In the genomic region with DNA sequence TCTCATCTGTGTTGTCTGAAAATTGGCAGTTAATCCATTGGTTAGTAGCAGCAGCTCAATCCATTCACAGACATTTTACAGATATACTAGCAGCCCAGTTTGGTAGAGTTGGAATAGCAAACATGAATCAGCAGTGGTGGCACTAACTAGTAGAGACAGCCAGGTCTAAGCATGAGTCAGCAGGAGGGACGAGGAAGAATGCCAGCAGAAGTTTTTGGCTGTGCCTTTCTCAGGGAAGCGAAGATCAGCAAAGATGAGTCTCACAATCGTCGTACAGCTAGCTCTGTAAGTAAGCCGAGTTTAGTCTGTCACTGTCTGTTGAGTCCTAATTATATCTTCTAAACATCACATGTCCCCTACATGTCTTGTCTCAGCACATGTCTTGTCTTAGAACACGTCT, we compare ENCODE assay signal across 35 mouse cellular contexts. TPM values are rescaled to one million over a fixed set of nuclear protein-coding genes. Genes with fewer than 3 reads are reported as not detected.
DNase-seq lines count a peak whose midpoint lies in the region; ATAC-seq lines count a peak whose summit lies in the region.
"Had no signal": no experiment of that assay in that cellular context is flagged by ENCODE, and none has a peak within 500 bp of the region (broad histone marks: within the 10 kb centered on the region; RNA-seq: fewer than 3 reads in every experiment).

No protein-coding gene starts in this region.

- no peak overlapping the region for H3K9ac ChIP-seq in hindbrain, embryonic 12.5 days
- H3K9ac ChIP-seq: embryonic facial prominence, embryonic 15.5 days; heart, embryonic 12.5 days; hindbrain, embryonic 14.5 days; kidney, embryonic 15.5 days; limb, embryonic 13.5 days; liver, embryonic 12.5 days; midbrain, embryonic 12.5 days; neural tube, embryonic 12.5 days had no signal

- WGBS in hindbrain, embryonic 12.5 days, result 90% methylated on average over 6 of the region's 6 CpGs
- WGBS in limb, embryonic 10.5 days, result 90% methylated on average over 6 of the region's 6 CpGs

- no peak overlapping the region for H3K4me2 ChIP-seq in hindbrain, embryonic 12.5 days (replicated peaks)
- H3K4me2 ChIP-seq: embryonic facial prominence, embryonic 15.5 days; heart, embryonic 12.5 days; hindbrain, embryonic 14.5 days; kidney, embryonic 15.5 days; limb, embryonic 13.5 days; liver, embryonic 12.5 days; midbrain, embryonic 12.5 days; neural tube, embryonic 12.5 days had no signal

- no peak overlapping the region for H3K27ac ChIP-seq in hindbrain, embryonic 12.5 days
- H3K27ac ChIP-seq in limb, embryonic 10.5 days, result no peak overlapping the region
- H3K27ac ChIP-seq: embryonic facial prominence, embryonic 10.5 days; embryonic facial prominence, embryonic 15.5 days; heart, adult 2 months; hindbrain, embryonic 14.5 days; kidney, embryonic 15.5 days; limb, embryonic 13.5 days; liver, embryonic 12.5 days; midbrain, embryonic 12.5 days; neural tube, embryonic 12.5 days; stomach, postnatal 0 days had no signal

- peak; percentile 70 for ATAC-seq in frontal cortex, adult (ENCODE audit: low TSS enrichment)
- ATAC-seq in hindbrain, embryonic 12.5 days (ENCODE audit: low FRiP score), result no peak
- ATAC-seq: forebrain, embryonic 14.5 days; intestine, postnatal 0 days; liver, embryonic 12.5 days; lung, postnatal 0 days had no signal

- H3K9me3 ChIP-seq in hindbrain, embryonic 12.5 days (replicated peaks), result no peaks in the 10 kb centered on the region
- H3K9me3 ChIP-seq in limb, embryonic 10.5 days (replicated peaks), result no peaks in the 10 kb centered on the region
- H3K9me3 ChIP-seq: embryonic facial prominence, embryonic 10.5 days; embryonic facial prominence, embryonic 15.5 days; kidney, embryonic 15.5 days; limb, embryonic 13.5 days; liver, embryonic 12.5 days; midbrain, embryonic 12.5 days; neural tube, embryonic 12.5 days had no signal

- H3K36me3 ChIP-seq in hindbrain, embryonic 12.5 days, result no peaks in the 10 kb centered on the region
- no peaks in the 10 kb centered on the region for H3K36me3 ChIP-seq in limb, embryonic 10.5 days
- H3K36me3 ChIP-seq: embryonic facial prominence, embryonic 10.5 days; embryonic facial prominence, embryonic 15.5 days; heart, embryonic 12.5 days; kidney, embryonic 15.5 days; limb, embryonic 13.5 days; liver, embryonic 12.5 days; midbrain, embryonic 12.5 days; neural tube, embryonic 12.5 days had no signal

- DNase-seq in frontal cortex, postnatal 25 days (ENCODE audit: low spot score in 2 of 2), result no peak
- peak; percentile 14 to 27 for DNase-seq in left cerebral cortex, postnatal 36 days (ENCODE audit: low spot score in 2 of 2)
- no peak for DNase-seq in left cerebral cortex, adult 11 months (ENCODE audit: low spot score)
- DNase-seq in Muller cell, postnatal 12 days (ENCODE audit: inconsistent ontology term), result peak; percentile 2
- DNase-seq in right cerebral cortex, postnatal 25 days, result peak; percentile 18
- no peak for DNase-seq in limb, embryonic 10.5 days (ENCODE audit: low spot score)
- DNase-seq: B cell, adult 2 months; cerebellum, adult 2 months; gastrocnemius, postnatal 14 days; heart, adult 2 months; heart, postnatal 4 days; kidney, postnatal 25 days; lung, adult 18-20 months; lung, postnatal 4 days; thymus, adult 2 months had no signal

- H3K4me1 ChIP-seq in hindbrain, embryonic 12.5 days, result no peaks in the 10 kb centered on the region
- no peaks in the 10 kb centered on the region for H3K4me1 ChIP-seq in limb, embryonic 10.5 days
- H3K4me1 ChIP-seq: embryonic facial prominence, embryonic 10.5 days; embryonic facial prominence, embryonic 15.5 days; heart, embryonic 12.5 days; kidney, embryonic 15.5 days; limb, embryonic 13.5 days; liver, embryonic 12.5 days; midbrain, embryonic 12.5 days; neural tube, embryonic 12.5 days had no signal

- H3K4me3 ChIP-seq in hindbrain, embryonic 12.5 days, result no peak overlapping the region
- no peak overlapping the region for H3K4me3 ChIP-seq in limb, embryonic 10.5 days
- H3K4me3 ChIP-seq: embryonic facial prominence, embryonic 10.5 days; embryonic facial prominence, embryonic 15.5 days; heart, adult 2 months; heart, embryonic 12.5 days; kidney, embryonic 15.5 days; limb, embryonic 13.5 days; liver, embryonic 12.5 days; megakaryocyte, embryonic 14.5 days; midbrain, embryonic 12.5 days; myocyte; neural tube, embryonic 12.5 days had no signal

- H3K27me3 ChIP-seq in hindbrain, embryonic 12.5 days, result no peaks in the 10 kb centered on the region
- no peaks in the 10 kb centered on the region for H3K27me3 ChIP-seq in limb, embryonic 10.5 days (ENCODE audit: low read depth, poor library complexity, severe bottlenecking)
- H3K27me3 ChIP-seq: embryonic facial prominence, embryonic 15.5 days; heart, embryonic 12.5 days; kidney, embryonic 15.5 days; limb, embryonic 13.5 days; liver, embryonic 12.5 days; megakaryocyte, embryonic 14.5 days; midbrain, embryonic 12.5 days; neural tube, embryonic 12.5 days had no signal

- intact Hi-C loops in left cerebral cortex, postnatal 36 days (cut with DNase I), result no loop called here

RNA-seq across cellular contexts. Expression of a gene that starts 13.5 kb away (rescaled TPM):
- not detected for total RNA-seq in left cerebral cortex, postnatal 36 days (2021)
- polyA plus RNA-seq in hindbrain, embryonic 12.5 days (2016; fragmentation: Nextera tagmentation; extraction: Ambion mirVana), result not detected in 2 replicates
- not detected in 2 replicates for polyA plus RNA-seq in limb, embryonic 10.5 days (2016; fragmentation: Nextera tagmentation; extraction: Ambion mirVana)
- total RNA-seq: gastrocnemius, postnatal 14 days; heart, postnatal 4 days; layer of hippocampus, adult 18-20 months; layer of hippocampus, postnatal 10 days; midbrain, postnatal 0 days had no signal
- polyA plus RNA-seq: embryonic facial prominence, embryonic 10.5 days; forebrain, embryonic 14.5 days; heart, embryonic 12.5 days; hindbrain, embryonic 14.5 days; liver, embryonic 12.5 days; midbrain, embryonic 12.5 days; midbrain, postnatal 0 days; myocyte; neural tube, embryonic 12.5 days had no signal

RNA-seq across cellular contexts. Expression of a gene that starts 15.5 kb away (rescaled TPM):
- total RNA-seq in left cerebral cortex, postnatal 36 days (2021), result under 1 TPM; 0.44 to 0.91 TPM
- 0.48 and 0.52 TPM in 2 replicates for polyA plus RNA-seq in hindbrain, embryonic 12.5 days (2016; fragmentation: Nextera tagmentation; extraction: Ambion mirVana)
- 0.13 and 0.38 TPM in 2 replicates for polyA plus RNA-seq in limb, embryonic 10.5 days (2016; fragmentation: Nextera tagmentation; extraction: Ambion mirVana)
- polyA plus RNA-seq: myocyte had no signal

RNA-seq across cellular contexts. Expression of a gene that starts 59.1 kb away (rescaled TPM):
- total RNA-seq in left cerebral cortex, postnatal 36 days (2021), result not detected
- not detected in 2 replicates for polyA plus RNA-seq in hindbrain, embryonic 12.5 days (2016; fragmentation: Nextera tagmentation; extraction: Ambion mirVana)
- not detected in 2 replicates for polyA plus RNA-seq in limb, embryonic 10.5 days (2016; fragmentation: Nextera tagmentation; extraction: Ambion mirVana)
- polyA plus RNA-seq: forebrain, embryonic 14.5 days; hindbrain, embryonic 14.5 days; midbrain, embryonic 12.5 days; midbrain, postnatal 0 days; myocyte; neural tube, embryonic 12.5 days had no signal

Comparison
In these comparisons a context has a peak if more than half of its experiments do, and no peak if none do; other contexts are left out.
1. DNase-seq: peak in left cerebral cortex, postnatal 36 days (2 of 2), Muller cell, postnatal 12 days (single experiment) and right cerebral cortex, postnatal 25 days (single experiment); none in frontal cortex, postnatal 25 days (0 of 2), left cerebral cortex, adult 11 months (single experiment) and limb, embryonic 10.5 days (single experiment).